8 mouse cellular contexts compared by ENCODE assay signal in genomic region chr8:94812645-94813098, GRCm38 (mm10). TPM values are rescaled to one million over a fixed set of nuclear protein-coding genes. Genes with fewer than 3 reads are reported as not detected.
DNase-seq lines count a peak whose midpoint lies in the region; ATAC-seq and TF ChIP-seq lines count a peak whose summit lies in the region.

No protein-coding gene starts in this region.

- WGBS in bone marrow, adult 2 months: 30% methylated on average over 6 of the region's 6 CpGs
- WGBS in embryonic facial prominence, embryonic 15.5 days: 29% methylated on average over 6 of the region's 6 CpGs
- whole genome bisulfite sequencing in heart, embryonic 10.5 days: 34% methylated on average over 6 of the region's 6 CpGs
- WGBS in limb, embryonic 12.5 days: 30% methylated on average over 6 of the region's 6 CpGs
- WGBS in midbrain, embryonic 15.5 days: 27% methylated on average over 6 of the region's 6 CpGs

- H3K27me3 ChIP-seq in embryonic facial prominence, embryonic 15.5 days: no peaks in the 10 kb centered on the region
- peaks cover 19% of the 10 kb centered on the region; the same call in 1 of the 2 replicates for H3K27me3 ChIP-seq in heart, embryonic 10.5 days (ENCODE audit: insufficient read depth, poor library complexity, severe bottlenecking)
- H3K27me3 ChIP-seq in limb, embryonic 12.5 days: no peaks in the 10 kb centered on the region
- no peaks in the 10 kb centered on the region for H3K27me3 ChIP-seq in midbrain, embryonic 15.5 days (replicated peaks)

- no peaks in the 10 kb centered on the region for H3K36me3 ChIP-seq in embryonic facial prominence, embryonic 15.5 days
- H3K36me3 ChIP-seq in heart, embryonic 10.5 days: no peaks in the 10 kb centered on the region
- H3K36me3 ChIP-seq in limb, embryonic 12.5 days: no peaks in the 10 kb centered on the region
- H3K36me3 ChIP-seq in midbrain, embryonic 15.5 days (replicated peaks): no peaks in the 10 kb centered on the region

- TF ChIP-seq POLR2A in bone marrow, adult 2 months (IDR thresholded peaks at IDR 0.05; ENCODE audit: borderline replicate concordance, control insufficient read depth, low read depth, low read length): no peak

- no peak overlapping the region for H3K27ac ChIP-seq in bone marrow, adult 2 months (ENCODE audit: control insufficient read depth, insufficient read depth, low read depth, low read length, poor library complexity)
- H3K27ac ChIP-seq in embryonic facial prominence, embryonic 15.5 days (replicated peaks): no peak overlapping the region
- no peak overlapping the region for H3K27ac ChIP-seq in heart, embryonic 10.5 days
- no peak overlapping the region for H3K27ac ChIP-seq in limb, embryonic 12.5 days
- H3K27ac ChIP-seq in midbrain, embryonic 15.5 days: peak overlapping the region; percentile 66

- no peaks in the 10 kb centered on the region for H3K9me3 ChIP-seq in embryonic facial prominence, embryonic 15.5 days (replicated peaks)
- no peaks in the 10 kb centered on the region for H3K9me3 ChIP-seq in heart, embryonic 10.5 days
- H3K9me3 ChIP-seq in limb, embryonic 12.5 days: no peaks in the 10 kb centered on the region
- H3K9me3 ChIP-seq in midbrain, embryonic 15.5 days: no peaks in the 10 kb centered on the region

- no peak overlapping the region for H3K9ac ChIP-seq in embryonic facial prominence, embryonic 15.5 days
- 0 out of 2 replicates have a peak overlapping the region, but pooled peaks have one; percentile 6 for H3K9ac ChIP-seq in limb, embryonic 12.5 days (replicated peaks)
- no peak overlapping the region for H3K9ac ChIP-seq in midbrain, embryonic 15.5 days

- peak; percentile 83 for DNase-seq in B cell, adult 2 months
- DNase-seq in heart, embryonic 10.5 days (ENCODE audit: low spot score): peak; percentile 86
- peak; percentile 95 for DNase-seq in kidney, adult 9 months
- peak; percentile 71 to 87 for DNase-seq in spleen, postnatal 14 days (ENCODE audit: low spot score in 2 of 2)

- peaks cover 1% of the 10 kb centered on the region for H3K4me1 ChIP-seq in bone marrow, adult 2 months (ENCODE audit: control insufficient read depth, insufficient read depth, low read length)
- peaks cover 5% of the 10 kb centered on the region for H3K4me1 ChIP-seq in embryonic facial prominence, embryonic 15.5 days
- peaks cover 17% of the 10 kb centered on the region for H3K4me1 ChIP-seq in heart, embryonic 10.5 days
- H3K4me1 ChIP-seq in limb, embryonic 12.5 days (replicated peaks): no peaks in the 10 kb centered on the region
- peaks cover 7% of the 10 kb centered on the region for H3K4me1 ChIP-seq in midbrain, embryonic 15.5 days

- no peak overlapping the region for H3K4me3 ChIP-seq in bone marrow, adult 2 months (replicated peaks; ENCODE audit: control insufficient read depth, low read depth, low read length)
- H3K4me3 ChIP-seq in embryonic facial prominence, embryonic 15.5 days (replicated peaks): 0 out of 2 replicates have a peak overlapping the region, but pooled peaks have one; percentile 12
- H3K4me3 ChIP-seq in heart, embryonic 10.5 days: no peak overlapping the region
- H3K4me3 ChIP-seq in limb, embryonic 12.5 days (replicated peaks): no peak overlapping the region
- H3K4me3 ChIP-seq in midbrain, embryonic 15.5 days: peak overlapping the region; percentile 12

- ATAC-seq in embryonic facial prominence, embryonic 15.5 days (ENCODE audit: insufficient number of reproducible peaks, low FRiP score, low TSS enrichment, low read depth): no peak; the same call in 1 of the 2 replicates
- ATAC-seq in limb, embryonic 12.5 days (ENCODE audit: insufficient number of reproducible peaks, insufficient read depth, low FRiP score, low TSS enrichment, low read depth): no peak
- ATAC-seq in midbrain, embryonic 15.5 days (replicated peaks): peak; percentile 79

- TF ChIP-seq CTCF in bone marrow, adult 2 months (IDR thresholded peaks at IDR 0.05; ENCODE audit: control insufficient read depth, insufficient read depth, low read length): peak; percentile 30; the same call in 1 of the 2 replicates

- peak overlapping the region; percentile 38; the same call in 1 of the 2 replicates for H3K4me2 ChIP-seq in embryonic facial prominence, embryonic 15.5 days (replicated peaks)
- peak overlapping the region; percentile 40 for H3K4me2 ChIP-seq in limb, embryonic 12.5 days
- H3K4me2 ChIP-seq in midbrain, embryonic 15.5 days: peak overlapping the region; percentile 37

RNA-seq across cellular contexts. Expression of gene Ccl17, which starts 2.4 kb away (rescaled TPM):
- polyA plus RNA-seq in bone marrow, adult 2 months (2011; ENCODE audit: insufficient read depth, insufficient read length, low replicate concordance, missing spikeins): not detected in 2 replicates
- not detected in 2 replicates for polyA plus RNA-seq in embryonic facial prominence, embryonic 15.5 days (2015; fragmentation: Nextera tagmentation; extraction: Ambion mirVana)
- polyA plus RNA-seq in heart, embryonic 10.5 days (2016; fragmentation: Nextera tagmentation; extraction: Ambion mirVana): 0.57 and 0.63 TPM in 2 replicates
- polyA plus RNA-seq in limb, embryonic 12.5 days (2016; fragmentation: Nextera tagmentation; extraction: Ambion mirVana): not detected in 2 replicates
- polyA plus RNA-seq in midbrain, embryonic 15.5 days (2015; fragmentation: Nextera tagmentation; extraction: Ambion mirVana): 0.50 and 0.74 TPM in 2 replicates

RNA-seq across cellular contexts. Expression of gene Coq9, which starts 25.4 kb away (rescaled TPM):
- 21.8 and 35.8 TPM in 2 replicates for polyA plus RNA-seq in bone marrow, adult 2 months (2011; ENCODE audit: insufficient read depth, insufficient read length, low replicate concordance, missing spikeins)
- 78.0 and 80.7 TPM in 2 replicates for polyA plus RNA-seq in embryonic facial prominence, embryonic 15.5 days (2015; fragmentation: Nextera tagmentation; extraction: Ambion mirVana)
- 97.9 and 129 TPM in 2 replicates for polyA plus RNA-seq in heart, embryonic 10.5 days (2016; fragmentation: Nextera tagmentation; extraction: Ambion mirVana)
- 61.8 and 64.4 TPM in 2 replicates for polyA plus RNA-seq in limb, embryonic 12.5 days (2016; fragmentation: Nextera tagmentation; extraction: Ambion mirVana)
- 56.8 and 58.3 TPM in 2 replicates for polyA plus RNA-seq in midbrain, embryonic 15.5 days (2015; fragmentation: Nextera tagmentation; extraction: Ambion mirVana)

RNA-seq across cellular contexts. Expression of gene Ciapin1, which starts 25.5 kb away (rescaled TPM):
- 36.7 and 38.1 TPM in 2 replicates for polyA plus RNA-seq in bone marrow, adult 2 months (2011; ENCODE audit: insufficient read depth, insufficient read length, low replicate concordance, missing spikeins)
- polyA plus RNA-seq in embryonic facial prominence, embryonic 15.5 days (2015; fragmentation: Nextera tagmentation; extraction: Ambion mirVana): 81.7 and 92.5 TPM in 2 replicates
- polyA plus RNA-seq in heart, embryonic 10.5 days (2016; fragmentation: Nextera tagmentation; extraction: Ambion mirVana): 148 and 158 TPM in 2 replicates
- polyA plus RNA-seq in limb, embryonic 12.5 days (2016; fragmentation: Nextera tagmentation; extraction: Ambion mirVana): 145 and 156 TPM in 2 replicates
- 211 and 217 TPM in 2 replicates for polyA plus RNA-seq in midbrain, embryonic 15.5 days (2015; fragmentation: Nextera tagmentation; extraction: Ambion mirVana)

RNA-seq across cellular contexts. Expression of gene Cx3cl1, which starts 40.9 kb away (rescaled TPM):
- 3.6 TPM in 1 of 2 replicates, not detected in the other for polyA plus RNA-seq in bone marrow, adult 2 months (2011; ENCODE audit: insufficient read depth, insufficient read length, low replicate concordance, missing spikeins)
- 13.2 and 13.7 TPM in 2 replicates for polyA plus RNA-seq in embryonic facial prominence, embryonic 15.5 days (2015; fragmentation: Nextera tagmentation; extraction: Ambion mirVana)
- polyA plus RNA-seq in heart, embryonic 10.5 days (2016; fragmentation: Nextera tagmentation; extraction: Ambion mirVana): 6.2 and 11.0 TPM in 2 replicates
- polyA plus RNA-seq in limb, embryonic 12.5 days (2016; fragmentation: Nextera tagmentation; extraction: Ambion mirVana): 5.3 and 7.5 TPM in 2 replicates
- polyA plus RNA-seq in midbrain, embryonic 15.5 days (2015; fragmentation: Nextera tagmentation; extraction: Ambion mirVana): 34.2 and 41.3 TPM in 2 replicates

RNA-seq across cellular contexts. Expression of gene Polr2c, which starts 44.6 kb away (rescaled TPM):
- 33.6 and 37.9 TPM in 2 replicates for polyA plus RNA-seq in bone marrow, adult 2 months (2011; ENCODE audit: insufficient read depth, insufficient read length, low replicate concordance, missing spikeins)
- 132 and 135 TPM in 2 replicates for polyA plus RNA-seq in embryonic facial prominence, embryonic 15.5 days (2015; fragmentation: Nextera tagmentation; extraction: Ambion mirVana)
- polyA plus RNA-seq in heart, embryonic 10.5 days (2016; fragmentation: Nextera tagmentation; extraction: Ambion mirVana): 164 and 190 TPM in 2 replicates
- 161 and 173 TPM in 2 replicates for polyA plus RNA-seq in limb, embryonic 12.5 days (2016; fragmentation: Nextera tagmentation; extraction: Ambion mirVana)
- 117 and 122 TPM in 2 replicates for polyA plus RNA-seq in midbrain, embryonic 15.5 days (2015; fragmentation: Nextera tagmentation; extraction: Ambion mirVana)

Comparison
In these comparisons a context has a peak if more than half of its experiments do, and no peak if none do; other contexts are left out.
1. H3K4me3 ChIP-seq: peak in embryonic facial prominence, embryonic 15.5 days (single experiment) and midbrain, embryonic 15.5 days (single experiment); none in bone marrow, adult 2 months (single experiment), heart, embryonic 10.5 days (single experiment) and limb, embryonic 12.5 days (single experiment).
2. Peak in every context shown above with its lines, with median percentiles within 50 percentile points of each other: DNase-seq and H3K4me2 ChIP-seq.